Mouse (Mus musculus): Measurements from ENCODE around the gene Ube2c. TPM values are rescaled to one million over a fixed set of nuclear protein-coding genes. Genes with fewer than 3 reads are reported as not detected.

Gene Ube2c
- polyA plus RNA-seq, 1 experiment from 2014 or later: 198 TPM

GRCm38 (mm10) chr2:164817206-164817605 lies 47.5 kb downstream of the Ube2c start:
- peaks cover 29% of the 10 kb centered on the region for H3K36me3 ChIP-seq (ENCODE audit: control insufficient read depth, insufficient read depth, low read length)
- DNase-seq (ENCODE audit: low spot score) (no peak), ATAC-seq (no peak)
- no peak overlapping the region for H3K9ac ChIP-seq (ENCODE audit: low read length)
- 87% methylated on average over 6 of the region's 6 CpGs for WGBS
- no peaks in the 10 kb centered on the region for H3K27me3 ChIP-seq (replicated peaks; ENCODE audit: control insufficient read depth, insufficient read depth, low read length)
- H3K27ac ChIP-seq (ENCODE audit: low read depth, low read length): no peak overlapping the region
- no peaks in the 10 kb centered on the region for H3K9me3 ChIP-seq (replicated peaks; ENCODE audit: control insufficient read depth, low read length)
- 0 out of 2 replicates have a peak, but pooled peaks cover 1% of the 10 kb centered on the region for H3K4me1 ChIP-seq (ENCODE audit: control insufficient read depth, insufficient read depth, low read length)
- H3K4me2 ChIP-seq (ENCODE audit: low read length): no peak overlapping the region
- no peak overlapping the region for H3K4me3 ChIP-seq (ENCODE audit: low read depth, low read length)

- Histone ChIP-seq H3K4me2 (ENCODE audit: low read length) (no peak overlapping the region), H3K9me3 (replicated peaks; ENCODE audit: control insufficient read depth, low read length) (no peaks in the 10 kb centered on the region), H3K9ac (ENCODE audit: low read length) (no peak overlapping the region), H3K27ac (ENCODE audit: low read depth, low read length) (no peak overlapping the region), H3K27me3 (replicated peaks; ENCODE audit: control insufficient read depth, insufficient read depth, low read length) (no peaks in the 10 kb centered on the region), H3K4me3 (ENCODE audit: low read depth, low read length) (no peak overlapping the region), H3K4me1 (ENCODE audit: control insufficient read depth, insufficient read depth, low read length) (0 out of 2 replicates have a peak, but pooled peaks cover 5% of the 10 kb centered on the region), H3K36me3 (ENCODE audit: control insufficient read depth, insufficient read depth, low read length) (peaks cover 27% of the 10 kb centered on the region)
- WGBS: 81% methylated on average over 5 of the region's 5 CpGs
- DNase-seq (ENCODE audit: low spot score) (no peak), ATAC-seq (no peak)
Measured at GRCm38 (mm10) chr2:164817703-164818102, 48.0 kb downstream of the Ube2c start.

- ATAC-seq: no peak
- 83% methylated on average over 6 of the region's 6 CpGs for WGBS
- H3K9me3 ChIP-seq (replicated peaks; ENCODE audit: control insufficient read depth, low read length): no peaks in the 10 kb centered on the region
- no peak overlapping the region for H3K4me2 ChIP-seq (ENCODE audit: low read length)
- H3K4me3 ChIP-seq (ENCODE audit: low read depth, low read length): no peak overlapping the region
- H3K4me1 ChIP-seq (ENCODE audit: control insufficient read depth, insufficient read depth, low read length): peaks cover 9% of the 10 kb centered on the region; the same call in 1 of the 2 replicates
- no peaks in the 10 kb centered on the region for H3K27me3 ChIP-seq (replicated peaks; ENCODE audit: control insufficient read depth, insufficient read depth, low read length)
- H3K9ac ChIP-seq (ENCODE audit: low read length): no peak overlapping the region
- no peak overlapping the region for H3K27ac ChIP-seq (ENCODE audit: low read depth, low read length)
- no peak for DNase-seq (ENCODE audit: low spot score)
- H3K36me3 ChIP-seq (ENCODE audit: control insufficient read depth, insufficient read depth, low read length): peaks cover 34% of the 10 kb centered on the region
Measured at GRCm38 (mm10) chr2:164821060-164821459, 51.4 kb downstream of the Ube2c start.

- WGBS: under 1% methylated on average over 32 of the region's 32 CpGs
Measured at GRCm38 (mm10) chr2:164822636-164823165, 53.0 kb downstream of the Ube2c start, which contains the start of gene Zswim1. Gene Zswim1 (plus strand): TSS chr2:164822686.

GRCm38 (mm10) chr2:164823181-164823585 lies 53.5 kb downstream of the Ube2c start:
- DNase-seq (ENCODE audit: low spot score) (peak; percentile 71), ATAC-seq (peak; percentile 72)
- H3K4me1 ChIP-seq (ENCODE audit: control insufficient read depth, insufficient read depth, low read length): peaks cover 9% of the 10 kb centered on the region; the same call in 1 of the 2 replicates
- no peaks in the 10 kb centered on the region for H3K9me3 ChIP-seq (replicated peaks; ENCODE audit: control insufficient read depth, low read length)
- peak overlapping the region; percentile 71 for H3K4me3 ChIP-seq (ENCODE audit: low read depth, low read length)
- H3K4me2 ChIP-seq (ENCODE audit: low read length): peak overlapping the region; percentile 58
- H3K27ac ChIP-seq (ENCODE audit: low read depth, low read length): peak overlapping the region; percentile 92
- peaks cover 55% of the 10 kb centered on the region for H3K36me3 ChIP-seq (ENCODE audit: control insufficient read depth, insufficient read depth, low read length)
- peak overlapping the region; percentile 77 for H3K9ac ChIP-seq (ENCODE audit: low read length)
- 3% methylated on average over 10 of the region's 10 CpGs for WGBS
- H3K27me3 ChIP-seq (replicated peaks; ENCODE audit: control insufficient read depth, insufficient read depth, low read length): no peaks in the 10 kb centered on the region

More at GRCm38 (mm10) chr2:164822636-164823165, 53.0 kb downstream of the Ube2c start, which contains the start of gene Zswim1:
- Histone ChIP-seq H3K27ac (ENCODE audit: low read depth, low read length) (peak within 1 kb of the TSS; percentile 92), H3K4me3 (ENCODE audit: low read depth, low read length) (peak within 1 kb of the TSS; percentile 71), H3K4me2 (ENCODE audit: low read length) (peak within 1 kb of the TSS; percentile 58), H3K36me3 (ENCODE audit: control insufficient read depth, insufficient read depth, low read length) (peaks cover 50% of the 10 kb centered on the region), H3K9me3 (replicated peaks; ENCODE audit: control insufficient read depth, low read length) (no peaks in the 10 kb centered on the region), H3K9ac (ENCODE audit: low read length) (peak within 1 kb of the TSS; percentile 77), H3K4me1 (ENCODE audit: control insufficient read depth, insufficient read depth, low read length) (peaks cover 9% of the 10 kb centered on the region; the same call in 1 of the 2 replicates), H3K27me3 (replicated peaks; ENCODE audit: control insufficient read depth, insufficient read depth, low read length) (no peaks in the 10 kb centered on the region)
- DNase-seq (ENCODE audit: low spot score): peak; percentile 99
- ATAC-seq: peak; percentile 100

- peaks cover 9% of the 10 kb centered on the region; the same call in 1 of the 2 replicates for H3K4me1 ChIP-seq (ENCODE audit: control insufficient read depth, insufficient read depth, low read length)
- H3K9ac ChIP-seq (ENCODE audit: low read length): no peak overlapping the region
- peaks cover 60% of the 10 kb centered on the region for H3K36me3 ChIP-seq (ENCODE audit: control insufficient read depth, insufficient read depth, low read length)
- H3K4me2 ChIP-seq (ENCODE audit: low read length): no peak overlapping the region
- no peaks in the 10 kb centered on the region for H3K9me3 ChIP-seq (replicated peaks; ENCODE audit: control insufficient read depth, low read length)
- no peak overlapping the region for H3K4me3 ChIP-seq (ENCODE audit: low read depth, low read length)
- no peaks in the 10 kb centered on the region for H3K27me3 ChIP-seq (replicated peaks; ENCODE audit: control insufficient read depth, insufficient read depth, low read length)
- DNase-seq (ENCODE audit: low spot score): no peak
- ATAC-seq: no peak
- 90% methylated on average over 4 of the region's 4 CpGs for WGBS
- no peak overlapping the region for H3K27ac ChIP-seq (ENCODE audit: low read depth, low read length)
Measured at GRCm38 (mm10) chr2:164823969-164824368, 54.3 kb downstream of the Ube2c start.

- H3K9me3 ChIP-seq (replicated peaks; ENCODE audit: control insufficient read depth, low read length): no peaks in the 10 kb centered on the region
- H3K4me2 ChIP-seq (ENCODE audit: low read length): no peak overlapping the region
- H3K4me3 ChIP-seq (ENCODE audit: low read depth, low read length): no peak overlapping the region
- ATAC-seq: no peak
- no peak overlapping the region for H3K27ac ChIP-seq (ENCODE audit: low read depth, low read length)
- no peak overlapping the region for H3K9ac ChIP-seq (ENCODE audit: low read length)
- no peak for DNase-seq (ENCODE audit: low spot score)
- 95% methylated on average over 17 of the region's 17 CpGs for WGBS
- no peaks in the 10 kb centered on the region for H3K27me3 ChIP-seq (replicated peaks; ENCODE audit: control insufficient read depth, insufficient read depth, low read length)
- peaks cover 9% of the 10 kb centered on the region; the same call in 1 of the 2 replicates for H3K4me1 ChIP-seq (ENCODE audit: control insufficient read depth, insufficient read depth, low read length)
- peaks cover 52% of the 10 kb centered on the region for H3K36me3 ChIP-seq (ENCODE audit: control insufficient read depth, insufficient read depth, low read length)
Measured at GRCm38 (mm10) chr2:164825521-164825920, 55.8 kb downstream of the Ube2c start.

GRCm38 (mm10) chr2:164827146-164827850 lies 57.6 kb downstream of the Ube2c start:
- Histone ChIP-seq H3K4me1 (ENCODE audit: control insufficient read depth, insufficient read depth, low read length) (peaks cover 6% of the 10 kb centered on the region; the same call in 1 of the 2 replicates), H3K4me2 (ENCODE audit: low read length) (no peak overlapping the region), H3K27me3 (replicated peaks; ENCODE audit: control insufficient read depth, insufficient read depth, low read length) (no peaks in the 10 kb centered on the region), H3K9me3 (replicated peaks; ENCODE audit: control insufficient read depth, low read length) (no peaks in the 10 kb centered on the region), H3K36me3 (ENCODE audit: control insufficient read depth, insufficient read depth, low read length) (peaks cover 42% of the 10 kb centered on the region), H3K27ac (ENCODE audit: low read depth, low read length) (no peak overlapping the region), H3K4me3 (ENCODE audit: low read depth, low read length) (no peak overlapping the region), H3K9ac (ENCODE audit: low read length) (no peak overlapping the region)
- WGBS: 88% methylated on average over 16 of the region's 16 CpGs
- ATAC-seq (no peak), DNase-seq (ENCODE audit: low spot score) (no peak)
